ENCODE assay signal across 10 mouse cellular contexts in the genomic region with DNA sequence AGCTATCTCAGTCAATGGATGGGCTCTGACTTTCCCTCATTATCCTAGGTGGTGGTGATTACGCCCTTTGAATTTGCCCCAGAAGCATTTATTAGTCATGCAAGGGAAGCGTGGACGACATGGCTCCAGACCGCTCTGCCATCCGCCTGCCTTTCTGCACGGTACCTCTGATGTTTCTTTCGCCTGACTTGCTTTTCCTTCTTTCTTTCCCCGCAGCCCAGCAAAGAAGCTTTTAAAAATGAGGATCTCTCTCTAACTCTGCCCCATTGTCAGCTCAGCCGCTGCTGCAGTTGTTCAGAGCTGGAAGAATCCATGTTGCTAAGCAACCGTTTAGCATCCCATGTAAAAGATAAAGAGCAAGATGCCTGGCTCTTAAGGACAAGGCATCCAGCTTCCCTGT.
DNase-seq lines count a peak whose midpoint lies in the region; ATAC-seq and TF ChIP-seq lines count a peak whose summit lies in the region.
"Had no signal": no experiment of that assay in that cellular context is flagged by ENCODE, and none has a peak within 500 bp of the region (broad histone marks: within the 10 kb centered on the region; RNA-seq: fewer than 3 reads in every experiment).

No protein-coding gene starts in this region.

- H3K4me1 ChIP-seq in forebrain, embryonic 13.5 days, result peaks cover 27% of the 10 kb centered on the region
- no peaks in the 10 kb centered on the region for H3K4me1 ChIP-seq in lung, adult 2 months (ENCODE audit: control insufficient read depth, insufficient read depth, low read length)

- intact Hi-C loops in left cerebral cortex, postnatal 25 days (cut with DNase I), result loop anchor here (1.0 kb wide), 1 partner anchor 61 kb away; a partner anchor contains a TSS

- TF ChIP-seq CTCF in lung, adult 2 months (IDR thresholded peaks at IDR 0.05; ENCODE audit: insufficient read depth, low read length), result no peak

- H3K4me3 ChIP-seq in forebrain, embryonic 13.5 days, result peak overlapping the region; percentile 28
- H3K4me3 ChIP-seq in lung, adult 2 months (replicated peaks; ENCODE audit: extremely low read depth, low read depth, low read length), result no peak overlapping the region

- no peaks in the 10 kb centered on the region for H3K9me3 ChIP-seq in forebrain, embryonic 13.5 days (replicated peaks)

- no peak for TF ChIP-seq POLR2A in lung, adult 2 months (IDR thresholded peaks at IDR 0.05; ENCODE audit: borderline replicate concordance, extremely low read depth, low read depth, low read length)

- ATAC-seq in forebrain, embryonic 13.5 days, result peak; percentile 91
- no peak for ATAC-seq in erythroid progenitor cell, adult 5-6 weeks (replicated peaks; ENCODE audit: low FRiP score, poor library complexity, severe bottlenecking)
- ATAC-seq: intestine, postnatal 0 days; Patski had no signal

- no peaks in the 10 kb centered on the region for H3K36me3 ChIP-seq in forebrain, embryonic 13.5 days (ENCODE audit: poor library complexity, severe bottlenecking)

- 2% methylated on average over 10 of the region's 10 CpGs for WGBS in forebrain, embryonic 13.5 days
- 69% methylated on average over 10 of the region's 10 CpGs for WGBS in lung, adult 2 months

- peak overlapping the region; percentile 71 for H3K27ac ChIP-seq in forebrain, embryonic 13.5 days

- peak; percentile 19 to 37 for DNase-seq in cerebellum, postnatal 10 days
- no peak for DNase-seq in cerebellum, adult 9-10 months
- DNase-seq in left cerebral cortex, postnatal 25 days (ENCODE audit: low spot score in 2 of 2), result peak; percentile 47 to 56
- DNase-seq in retina, postnatal 1 day, result peak; percentile 74
- no peak for DNase-seq in lung, adult 2 months
- no peak for DNase-seq in ovary, postnatal 36 days (ENCODE audit: low spot score)

- peak overlapping the region; percentile 52 for H3K4me2 ChIP-seq in forebrain, embryonic 13.5 days

- H3K9ac ChIP-seq in forebrain, embryonic 13.5 days, result peak overlapping the region; percentile 50

- no peaks in the 10 kb centered on the region for H3K27me3 ChIP-seq in forebrain, embryonic 13.5 days
- H3K27me3 ChIP-seq: Patski had no signal

Comparison
In these comparisons a context has a peak if more than half of its experiments do, and no peak if none do; other contexts are left out.
1. DNase-seq: peak in cerebellum, postnatal 10 days (2 of 2), left cerebral cortex, postnatal 25 days (2 of 2) and retina, postnatal 1 day (single experiment); none in cerebellum, adult 9-10 months (single experiment), lung, adult 2 months (single experiment) and ovary, postnatal 36 days (single experiment).